Mouse (Mus musculus): Measurements from ENCODE around the gene Xndc1. TPM values are rescaled to one million over a fixed set of nuclear protein-coding genes. Genes with fewer than 3 reads are reported as not detected.
"Not testable (repeated sequence)": the region's sequence is repeated elsewhere in the genome, so short reads cannot be mapped to it uniquely, and the experiment has no call there.

Gene Xndc1
- 1 to 10 TPM; 4.5 to 5.1 TPM for total RNA-seq (2021)
- long read RNA-seq, experiment 1, result 0 reads
- long read RNA-seq, experiment 2, partial matches to known transcripts, result 0 of 1 reads
- long read RNA-seq, experiment 2, other reads (novel, unspliced or antisense), result 1 of 1 reads

GRCm38 (mm10) chr7:102065046-102065891 lies at the start of gene Xndc1, which contains the start of the genes Rnf121 and Xntrpc:
Gene Xndc1, plus strand, starts transcription at chr7:102065511.
Gene Rnf121, minus strand, starts transcription at chr7:102065469.
Gene Xntrpc, plus strand, starts transcription at chr7:102065713.
- DNase-seq, result peak; percentile 92

- DNase-seq, result no peak
Observed at GRCm38 (mm10) chr7:102016936-102017335, 48.4 kb upstream of the Xndc1 start.

- DNase-seq, result no peak
Observed at GRCm38 (mm10) chr7:102017452-102017851, 47.9 kb upstream of the Xndc1 start.

GRCm38 (mm10) chr7:102018034-102018433 lies 47.3 kb upstream of the Xndc1 start:
- no peak for DNase-seq

- DNase-seq, result no peak
Observed at GRCm38 (mm10) chr7:102018590-102018989, 46.7 kb upstream of the Xndc1 start, which contains the start of gene Il18bp. Gene Il18bp, minus strand, starts transcription at chr7:102018690.

- no peak for DNase-seq
Observed at GRCm38 (mm10) chr7:102019362-102019761, 45.9 kb upstream of the Xndc1 start.

- DNase-seq, result not testable (repeated sequence)
Observed at GRCm38 (mm10) chr7:102020934-102021333, 44.4 kb upstream of the Xndc1 start.

- DNase-seq, result no peak
Observed at GRCm38 (mm10) chr7:102023821-102024220, 41.5 kb upstream of the Xndc1 start.

- DNase-seq, result no peak
Observed at GRCm38 (mm10) chr7:102025187-102026119, 39.9 kb upstream of the Xndc1 start.

- no peak for DNase-seq
Observed at GRCm38 (mm10) chr7:102034904-102035303, 30.4 kb upstream of the Xndc1 start.

- DNase-seq, result no peak
Observed at GRCm38 (mm10) chr7:102035534-102035933, 29.8 kb upstream of the Xndc1 start.

GRCm38 (mm10) chr7:102037318-102037717 lies 28.0 kb upstream of the Xndc1 start:
- no peak for DNase-seq

GRCm38 (mm10) chr7:102042314-102042713 lies 23.0 kb upstream of the Xndc1 start:
- DNase-seq, result no peak

GRCm38 (mm10) chr7:102048524-102048923 lies 16.8 kb upstream of the Xndc1 start:
- DNase-seq, result not testable (repeated sequence)

GRCm38 (mm10) chr7:102061353-102061752 lies 4.0 kb upstream of the Xndc1 start:
- no peak for DNase-seq

- DNase-seq, result no peak
Observed at GRCm38 (mm10) chr7:102062203-102062602, 3.1 kb upstream of the Xndc1 start.

- DNase-seq, result no peak
Observed at GRCm38 (mm10) chr7:102063891-102064290, 1.4 kb upstream of the Xndc1 start.

- DNase-seq, result no peak
Observed at GRCm38 (mm10) chr7:102064655-102065045, 661 bp upstream of the Xndc1 start.

- no peak for DNase-seq
Observed at GRCm38 (mm10) chr7:102066363-102066762, 1.1 kb downstream of the Xndc1 start.

- DNase-seq, result no peak
Observed at GRCm38 (mm10) chr7:102076714-102077296, 11.5 kb downstream of the Xndc1 start.

GRCm38 (mm10) chr7:102078517-102078916 lies 13.2 kb downstream of the Xndc1 start:
- DNase-seq, result no peak

GRCm38 (mm10) chr7:102080311-102080710 lies 15.0 kb downstream of the Xndc1 start:
- DNase-seq, result no peak
